Mouse (Mus musculus): ENCODE measurements at regions not wholly inside any gene's neighbourhood (a gene's known extent, or its start where the extent isn't known, plus 50 kb on each side); places are given as distances from the start of the nearest gene placed in this dataset.
"Not testable (repeated sequence)": the region's sequence is repeated elsewhere in the genome, so short reads cannot be mapped to it uniquely, and the experiment has no call there.

GRCm38 (mm10) chr16:15157852-15158251 lies 159.4 kb upstream of the Gm21897 start:
- DNase-seq (ENCODE audit: low read depth, low spot score) = no peak

- DNase-seq (ENCODE audit: low read depth, low spot score) = no peak
These were observed 141.7 kb upstream of the Gm21897 start for GRCm38 (mm10) chr16:15175516-15175915.

GRCm38 (mm10) chr16:15185714-15186113 lies 131.5 kb upstream of the Gm21897 start:
- no peak for DNase-seq (ENCODE audit: low read depth, low spot score)

- DNase-seq (ENCODE audit: low read depth, low spot score) = no peak
These were observed 122.1 kb upstream of the Gm21897 start for GRCm38 (mm10) chr16:15194926-15195711.

- DNase-seq (ENCODE audit: low read depth, low spot score) = not testable (repeated sequence)
These were observed 121.3 kb upstream of the Gm21897 start for GRCm38 (mm10) chr16:15195931-15196330.

- DNase-seq (ENCODE audit: low read depth, low spot score) = no peak
These were observed 120.4 kb upstream of the Gm21897 start for GRCm38 (mm10) chr16:15196855-15197254.

- DNase-seq (ENCODE audit: low read depth, low spot score) = no peak
These were observed 101.3 kb upstream of the Gm21897 start for GRCm38 (mm10) chr16:15215921-15216320.

- DNase-seq (ENCODE audit: low read depth, low spot score) = no peak
These were observed 96.2 kb upstream of the Gm21897 start for GRCm38 (mm10) chr16:15220961-15221547.

- DNase-seq (ENCODE audit: low read depth, low spot score) = no peak
These were observed 79.4 kb upstream of the Gm21897 start for GRCm38 (mm10) chr16:15237836-15238235.

GRCm38 (mm10) chr16:15238449-15238848 lies 78.8 kb upstream of the Gm21897 start:
- no peak for DNase-seq (ENCODE audit: low read depth, low spot score)

GRCm38 (mm10) chr16:15250186-15250585 lies 67.1 kb upstream of the Gm21897 start:
- no peak for DNase-seq (ENCODE audit: low read depth, low spot score)

GRCm38 (mm10) chr16:15251686-15252085 lies 65.6 kb upstream of the Gm21897 start:
- no peak for DNase-seq (ENCODE audit: low read depth, low spot score)

- DNase-seq (ENCODE audit: low read depth, low spot score) = peak; percentile 10
These were observed 64.5 kb upstream of the Gm21897 start for GRCm38 (mm10) chr16:15252666-15253347.

GRCm38 (mm10) chr16:15253348-15253693 lies 63.9 kb upstream of the Gm21897 start:
- no peak for DNase-seq (ENCODE audit: low read depth, low spot score)

- DNase-seq (ENCODE audit: low read depth, low spot score) = no peak
These were observed 62.6 kb upstream of the Gm21897 start for GRCm38 (mm10) chr16:15254669-15255068.

GRCm38 (mm10) chr16:15259474-15259873 lies 57.8 kb upstream of the Gm21897 start:
- DNase-seq (ENCODE audit: low read depth, low spot score) = no peak

GRCm38 (mm10) chr16:15260069-15260468 lies 57.2 kb upstream of the Gm21897 start:
- no peak for DNase-seq (ENCODE audit: low read depth, low spot score)

All from telencephalon, adult 2 months (tissue).